Mouse (Mus musculus) urinary bladder, postnatal 14 days (tissue): ENCODE measurements around the gene Tmem208.

Experiments used
- DNase-seq: peaks from one replicate; pipeline ENCODE4 v3.0.0; 2021; ENCODE audit warnings: low spot score

The Tmem208 gene

GRCm38 (mm10) chr8:105326968-105327367, 814 bp downstream of the Tmem208 start:
- no peak for DNase-seq

- DNase-seq, result no peak
These were observed 4.2 kb downstream of the Tmem208 start for GRCm38 (mm10) chr8:105330325-105330724.

- no peak for DNase-seq
These were observed 5.3 kb downstream of the Tmem208 start for GRCm38 (mm10) chr8:105331469-105331868.

- DNase-seq, result no peak
These were observed 5.8 kb downstream of the Tmem208 start for GRCm38 (mm10) chr8:105331931-105332330.

- DNase-seq, result no peak
These were observed 6.4 kb downstream of the Tmem208 start for GRCm38 (mm10) chr8:105332523-105332922.

- no peak for DNase-seq
These were observed 10.4 kb downstream of the Tmem208 start for GRCm38 (mm10) chr8:105336373-105337130.

GRCm38 (mm10) chr8:105338992-105339391, 12.8 kb downstream of the Tmem208 start:
- no peak for DNase-seq

- DNase-seq, result peak; percentile 55
These were observed 13.9 kb downstream of the Tmem208 start for GRCm38 (mm10) chr8:105339886-105340635.

GRCm38 (mm10) chr8:105341399-105341798, 15.2 kb downstream of the Tmem208 start:
- no peak for DNase-seq

GRCm38 (mm10) chr8:105342768-105343167, 16.6 kb downstream of the Tmem208 start:
- no peak for DNase-seq

- peak; percentile 53 for DNase-seq
These were observed 17.8 kb downstream of the Tmem208 start for GRCm38 (mm10) chr8:105343791-105344574.

- DNase-seq, result peak; percentile 68
These were observed 19.2 kb downstream of the Tmem208 start for GRCm38 (mm10) chr8:105345061-105345975.

GRCm38 (mm10) chr8:105346611-105347427, 20.7 kb downstream of the Tmem208 start:
- peak; percentile 81 for DNase-seq

GRCm38 (mm10) chr8:105347428-105348221, 21.5 kb downstream of the Tmem208 start, which contains the start of gene Fhod1:
TSS of gene Fhod1 (minus strand) at chr8:105347953.
- DNase-seq, result peak; percentile 96

- no peak for DNase-seq
These were observed 22.4 kb downstream of the Tmem208 start, which contains the start of gene Slc9a5 for GRCm38 (mm10) chr8:105348450-105349095. TSS of gene Slc9a5 (plus strand) at chr8:105348843.

GRCm38 (mm10) chr8:105349096-105349771, 23.1 kb downstream of the Tmem208 start:
- DNase-seq, result no peak

GRCm38 (mm10) chr8:105350186-105350585, 24.0 kb downstream of the Tmem208 start:
- no peak for DNase-seq

- no peak for DNase-seq
These were observed 27.5 kb downstream of the Tmem208 start for GRCm38 (mm10) chr8:105353583-105354135.
